Mouse (Mus musculus): ENCODE measurements at regions not wholly inside any gene's neighbourhood (a gene's known extent, or its start where the extent isn't known, plus 50 kb on each side); places are given as distances from the start of the nearest gene placed in this dataset.

DNA sequence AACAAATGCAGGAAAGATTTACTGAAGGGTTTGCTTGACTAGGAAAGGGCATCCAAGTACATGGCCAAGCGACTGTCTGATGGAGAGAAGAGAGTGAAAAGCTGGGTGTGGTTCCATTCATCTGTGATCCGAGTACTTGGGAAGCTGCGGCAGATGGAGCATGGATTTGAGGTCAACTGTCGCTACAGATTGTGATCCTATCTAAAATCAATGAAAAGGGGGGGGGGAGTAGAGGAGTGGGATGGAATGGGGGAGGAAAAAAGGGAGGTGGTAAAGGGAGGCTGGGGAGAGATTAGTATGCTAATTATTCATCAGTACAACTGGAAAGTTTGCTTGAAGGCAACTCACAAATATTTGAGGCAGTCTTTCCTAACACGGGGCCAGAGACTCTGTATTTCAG lies 213.4 kb downstream of the Dyrk2 start:
- no peak for TF ChIP-seq HCFC1 (IDR thresholded peaks at IDR 0.05; ENCODE audit: borderline replicate concordance, insufficient read depth, low read length)
- no peak for TF ChIP-seq ZC3H11A (IDR thresholded peaks at IDR 0.05; ENCODE audit: borderline replicate concordance, low read depth, low read length)
- TF ChIP-seq MAFK (IDR thresholded peaks at IDR 0.05; ENCODE audit: insufficient read depth, low read depth, low read length) = no peak
- no peak for TF ChIP-seq CHD2 (IDR thresholded peaks at IDR 0.05; ENCODE audit: low read depth, low read length)

Measured in ES-E14 (cell line).